Mouse (Mus musculus) liver, embryonic 14.5 days (tissue): Measurements from ENCODE around the gene Gpr153.

Experiments used
- CTCF ChIP-seq: IDR thresholded peaks from 2 replicates; pipeline ENCODE4 v1.5.1; 2016; ENCODE audit warnings: antibody characterized with exemption, low read depth, control low read depth
- EP300 ChIP-seq: IDR thresholded peaks from 2 replicates; pipeline ENCODE4 v1.6.1; 2016; ENCODE audit warnings: antibody characterized with exemption, low read depth

DNA sequence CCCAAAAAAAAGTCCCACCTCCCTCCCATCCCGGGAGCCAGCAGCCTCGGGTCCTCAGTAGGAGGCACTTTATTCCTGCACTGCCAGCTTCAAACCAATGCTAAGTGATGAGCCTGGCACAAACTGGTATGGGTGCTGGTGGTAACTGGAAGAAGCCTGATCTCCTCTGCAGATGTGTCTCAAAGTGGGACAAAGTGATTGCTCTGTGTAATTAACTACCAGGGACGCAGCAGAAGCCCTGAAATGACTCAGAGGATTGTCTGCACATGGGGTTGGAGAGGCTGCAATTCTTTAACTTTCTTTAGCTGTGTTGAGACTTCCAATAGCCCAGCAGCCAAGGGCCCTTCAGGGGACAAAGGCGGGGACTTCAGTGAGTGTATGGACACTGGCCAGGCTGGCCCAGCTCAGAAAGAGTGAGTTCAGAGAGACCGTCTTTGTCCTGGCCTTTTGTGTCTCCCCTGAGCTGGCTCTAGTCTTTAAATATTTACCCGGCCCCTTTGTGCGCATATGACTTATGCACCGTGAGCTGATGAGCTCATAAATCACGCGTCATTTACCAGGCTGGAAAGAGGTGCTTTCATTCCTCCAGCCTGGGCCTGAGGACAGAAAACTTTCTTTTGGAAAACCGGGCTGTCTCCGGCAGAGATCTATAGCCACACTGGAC, 18.2 kb downstream of the Gpr153 start:
- TF ChIP-seq CTCF (no peak), EP300 (no peak)
